Mouse (Mus musculus): Measurements from ENCODE around the gene Ccl27b.
"Not testable (repeated sequence)": the region's sequence is repeated elsewhere in the genome, so short reads cannot be mapped to it uniquely, and the experiment has no call there.

DNA sequence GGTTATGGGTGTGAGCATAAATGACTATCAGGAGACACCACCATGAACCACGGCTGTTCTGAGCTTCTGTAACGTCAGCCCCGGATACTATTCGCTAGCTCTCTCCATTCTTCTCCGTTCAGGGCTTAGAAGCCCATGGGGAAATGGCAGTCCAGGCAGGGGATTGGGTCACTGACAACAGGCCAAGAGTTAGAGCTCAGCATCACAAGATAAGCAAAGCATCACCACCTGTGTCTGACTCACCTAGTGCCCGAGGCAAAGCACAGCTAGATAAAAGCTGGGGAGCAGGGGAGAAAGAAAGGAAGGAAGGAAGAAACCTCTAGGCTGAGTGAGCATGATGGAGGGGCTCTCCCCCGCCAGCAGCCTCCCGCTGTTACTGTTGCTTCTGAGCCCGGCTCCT is at the start of gene Ccl27b:
- not testable (repeated sequence) for TF ChIP-seq CTCF (conservative IDR thresholded peaks at IDR 0.05; ENCODE audit: low read length); POU5F1 (IDR thresholded peaks at IDR 0.05; ENCODE audit: borderline replicate concordance, low read length)

All from E14TG2a.4 (cell line).